Mouse (Mus musculus) central nervous system, embryonic 14 days (tissue): ENCODE measurements around the gene Zfp74. TPM values are rescaled to one million over a fixed set of nuclear protein-coding genes. Genes with fewer than 3 reads are reported as not detected.

Experiments used
- polyA plus RNA-seq: library from polyadenylated mRNA; depleted of rRNA; stranded (reverse); fragments of >200 nt; gene quantifications from 2 replicates; pipeline ENCODE4 v1.2.3, GENCODE M21; 2012; rRNA removed

Zfp74 gene
- 13.7 and 13.9 TPM in 2 replicates for polyA plus RNA-seq

GRCm38 (mm10) chr7:29953513-29954401 lies at the start of gene Zfp74:
Gene Zfp74, minus strand, starts transcription at chr7:29954089.

GRCm38 (mm10) chr7:29983690-29984380 lies 29.9 kb upstream of the Zfp74 start, which contains the start of gene Zfp568:
Gene Zfp568, plus strand, starts transcription at chr7:29983955.

DNA sequence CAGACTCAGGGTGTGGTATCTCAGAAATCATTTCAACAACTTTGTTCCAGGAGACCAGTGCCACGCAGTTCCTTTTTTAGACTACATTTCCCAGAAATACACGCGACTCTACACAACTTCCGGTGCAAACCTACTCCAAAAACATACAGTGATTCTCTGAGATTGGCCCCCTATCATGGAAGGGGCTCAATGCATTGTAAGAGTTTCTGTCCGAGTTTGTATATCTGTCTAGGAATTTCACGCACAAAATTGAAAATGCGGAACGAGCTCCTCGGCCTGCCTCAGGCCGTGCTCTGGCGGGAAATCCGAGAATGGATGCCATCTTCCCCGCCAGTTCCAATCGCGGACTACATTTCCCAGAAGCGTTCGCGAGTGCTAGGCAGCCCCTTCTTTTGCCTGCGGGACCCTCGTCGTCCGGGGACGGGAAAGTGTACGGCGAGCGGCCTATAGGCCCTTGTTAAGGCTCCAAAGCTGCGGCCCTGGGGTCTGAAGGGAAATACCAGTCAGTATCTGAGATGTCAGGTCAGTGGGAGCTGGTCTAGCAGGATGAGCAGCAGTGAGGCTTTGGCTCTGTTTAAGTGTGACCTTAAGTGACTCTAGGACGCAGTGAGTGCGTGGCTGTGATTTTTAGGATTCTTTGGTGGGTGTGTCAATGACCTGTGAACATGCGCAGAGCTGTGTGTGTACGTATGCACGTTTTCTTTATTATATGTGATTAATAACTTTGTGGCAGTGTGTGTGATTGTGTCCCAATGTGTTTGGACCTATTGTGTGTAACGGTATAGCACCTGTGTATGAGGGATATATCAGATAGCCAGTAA lies 45.5 kb downstream of the Zfp74 start, which contains the start of gene Zfp383:
Zfp383 (plus strand) TSS at position 94 of the 821 bp plus-strand sequence.

DNA sequence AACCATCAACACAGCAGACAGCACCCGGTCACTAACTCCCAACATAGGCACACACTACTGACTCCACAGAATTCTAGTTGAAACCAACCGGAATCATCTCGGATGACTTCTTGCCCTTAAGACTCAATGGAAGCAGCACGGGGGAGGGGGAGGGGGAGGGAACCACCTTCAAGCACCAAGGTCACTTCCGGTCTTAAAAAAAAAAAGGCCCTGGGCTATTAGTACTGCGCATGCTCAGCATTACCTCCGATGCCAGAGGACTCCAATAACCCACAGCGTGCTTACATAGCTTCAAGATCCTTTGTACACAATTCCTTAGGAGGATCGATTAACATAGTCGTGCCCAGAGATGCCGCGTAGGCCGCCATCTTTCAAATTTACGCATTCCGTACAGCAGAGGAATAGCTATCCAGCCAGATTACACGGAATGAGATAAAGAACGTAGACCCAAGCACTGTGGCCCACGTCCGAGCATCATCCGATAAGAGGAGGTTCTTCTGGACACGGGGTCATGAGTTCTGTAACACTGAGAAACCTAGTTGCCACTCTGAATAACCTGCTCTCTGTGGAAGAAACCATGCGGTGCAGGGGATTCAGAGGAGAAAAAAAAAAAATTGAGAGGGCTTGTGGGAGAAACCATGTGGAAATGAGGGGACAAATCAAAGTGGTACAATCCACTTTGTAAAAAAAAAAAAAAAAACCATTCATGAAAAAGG lies 47.8 kb downstream of the Zfp74 start, which contains the start of gene Zfp27:
Zfp27 (minus strand) TSS at position 607 of the 716 bp plus-strand sequence.

Other genes starting within 250 kb of the Zfp74 start
- 0.85 and 1.0 TPM in 2 replicates for gene Catsperg2, start 227.1 kb downstream of the Zfp74 start, polyA plus RNA-seq
- gene Zfp84, start 185.5 kb downstream of the Zfp74 start, polyA plus RNA-seq = 13.9 and 15.0 TPM in 2 replicates
- 12.3 and 14.0 TPM in 2 replicates for gene Zfp30, start 170.1 kb downstream of the Zfp74 start, polyA plus RNA-seq
- 14.6 and 16.7 TPM in 2 replicates for gene Zfp790, start 138.0 kb downstream of the Zfp74 start, polyA plus RNA-seq
- gene Zfp940, start 100.4 kb downstream of the Zfp74 start, polyA plus RNA-seq = 8.3 and 9.9 TPM in 2 replicates
- 14.3 and 14.9 TPM in 2 replicates for gene Zfp420, start 94.1 kb downstream of the Zfp74 start, polyA plus RNA-seq
- gene Zfp27, start 47.5 kb downstream of the Zfp74 start, polyA plus RNA-seq = 14.1 and 14.4 TPM in 2 replicates
- 15.7 and 16.7 TPM in 2 replicates for gene Zfp383, start 45.9 kb downstream of the Zfp74 start, polyA plus RNA-seq
- 7.1 and 9.3 TPM in 2 replicates for gene Zfp568, start 29.9 kb upstream of the Zfp74 start, polyA plus RNA-seq
- gene Zfp14, start 97.3 kb upstream of the Zfp74 start, polyA plus RNA-seq = 11.1 and 12.6 TPM in 2 replicates
- 4.7 and 5.0 TPM in 2 replicates for gene Zfp82, start 118.8 kb upstream of the Zfp74 start, polyA plus RNA-seq
- gene Gm26920, start 136.3 kb upstream of the Zfp74 start, polyA plus RNA-seq = 0.91 and 1.6 TPM in 2 replicates
- 11.5 and 12.7 TPM in 2 replicates for gene Zfp566, start 136.4 kb upstream of the Zfp74 start, polyA plus RNA-seq
- 54.6 and 58.2 TPM in 2 replicates for gene Zfp260, start 140.7 kb upstream of the Zfp74 start, polyA plus RNA-seq
- 7.0 and 9.3 TPM in 2 replicates for gene Zfp382, start 167.9 kb upstream of the Zfp74 start, polyA plus RNA-seq
- gene Zfp146, start 215.7 kb upstream of the Zfp74 start, polyA plus RNA-seq = 89.7 and 96.2 TPM in 2 replicates
- gene Cox7a1, start 230.1 kb upstream of the Zfp74 start, polyA plus RNA-seq = 1.9 and 4.1 TPM in 2 replicates
- gene Capns1, start 244.7 kb upstream of the Zfp74 start, polyA plus RNA-seq = 273 and 310 TPM in 2 replicates